Comparison of ENCODE assay signal across 15 mouse cellular contexts in the genomic region with DNA sequence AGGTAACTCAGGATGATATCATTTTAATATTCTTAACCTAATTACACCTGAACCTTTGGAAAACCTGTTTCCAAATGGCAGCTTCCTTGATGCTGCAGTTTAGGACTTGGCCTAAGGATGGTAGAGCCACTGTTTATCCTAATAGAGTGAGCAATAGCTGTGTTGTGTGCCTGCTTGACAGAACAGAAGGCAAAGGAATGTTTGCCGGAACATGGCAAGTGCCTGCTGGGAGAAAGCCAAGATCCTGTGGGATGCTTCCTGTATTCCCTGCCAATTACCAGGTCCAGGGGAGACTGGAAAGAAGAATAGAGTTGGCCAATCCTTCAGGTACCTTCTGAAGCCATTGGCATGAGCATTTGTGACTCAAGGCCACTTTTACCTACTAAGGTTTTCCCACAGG.
DNase-seq lines count a peak whose midpoint lies in the region; ATAC-seq and TF ChIP-seq lines count a peak whose summit lies in the region.
"Had no signal": no experiment of that assay in that cellular context is flagged by ENCODE, and none has a peak within 500 bp of the region (broad histone marks: within the 10 kb centered on the region; RNA-seq: fewer than 3 reads in every experiment).

No protein-coding gene starts in this region.

- 0 out of 2 replicates have a peak, but pooled peaks have one; percentile 21 for ATAC-seq in hindbrain, postnatal 0 days
- ATAC-seq in hindbrain, embryonic 12.5 days (ENCODE audit: low FRiP score), result no peak
- ATAC-seq in intestine, postnatal 0 days, result no peak

- no peak overlapping the region for H3K4me2 ChIP-seq in hindbrain, postnatal 0 days (ENCODE audit: low read depth, low read length)
- H3K4me2 ChIP-seq in hindbrain, embryonic 12.5 days (replicated peaks), result no peak overlapping the region
- no peak overlapping the region for H3K4me2 ChIP-seq in intestine, postnatal 0 days (replicated peaks; ENCODE audit: low read depth)
- H3K4me2 ChIP-seq: embryonic facial prominence, embryonic 15.5 days; hindbrain, embryonic 15.5 days had no signal

- no peaks in the 10 kb centered on the region for H3K27me3 ChIP-seq in hindbrain, postnatal 0 days (ENCODE audit: insufficient read depth, low read length)
- H3K27me3 ChIP-seq in hindbrain, embryonic 12.5 days, result no peaks in the 10 kb centered on the region
- no peaks in the 10 kb centered on the region for H3K27me3 ChIP-seq in intestine, postnatal 0 days (replicated peaks; ENCODE audit: control insufficient read depth, insufficient read depth, low read length)
- H3K27me3 ChIP-seq: embryonic facial prominence, embryonic 15.5 days; hindbrain, embryonic 15.5 days had no signal

- no peak for TF ChIP-seq CTCF in hindbrain, postnatal 0 days (IDR thresholded peaks at IDR 0.05; ENCODE audit: low read depth)
- no peak for TF ChIP-seq CTCF in intestine, postnatal 0 days (IDR thresholded peaks at IDR 0.05; ENCODE audit: low read depth)

- H3K9ac ChIP-seq in hindbrain, postnatal 0 days (replicated peaks; ENCODE audit: low read length), result no peak overlapping the region
- H3K9ac ChIP-seq in hindbrain, embryonic 12.5 days, result no peak overlapping the region
- H3K9ac ChIP-seq in intestine, postnatal 0 days (ENCODE audit: low read depth, low read length), result no peak overlapping the region
- H3K9ac ChIP-seq: embryonic facial prominence, embryonic 15.5 days; hindbrain, embryonic 15.5 days; liver, embryonic 14.5 days had no signal

- DNase-seq in hindbrain, postnatal 0 days (ENCODE audit: low spot score), result peak; percentile 37
- DNase-seq in Muller cell, postnatal 12 days (ENCODE audit: inconsistent ontology term), result peak; percentile 64
- DNase-seq in cerebellum, adult 11-12 months, result peak; percentile 86
- peak; percentile 66 for DNase-seq in gonadal fat pad, adult 2 months (ENCODE audit: low read depth)
- no peak for DNase-seq in spleen, adult 12 weeks (ENCODE audit: low spot score)
- DNase-seq in ovary, postnatal 14 days (ENCODE audit: low spot score), result no peak
- DNase-seq: adrenal gland, postnatal 36 days had no signal

- H3K27ac ChIP-seq in hindbrain, postnatal 0 days, result no peak overlapping the region
- H3K27ac ChIP-seq in hindbrain, embryonic 12.5 days, result no peak overlapping the region
- H3K27ac ChIP-seq in intestine, postnatal 0 days (ENCODE audit: low read depth, low read length), result no peak overlapping the region
- H3K27ac ChIP-seq: embryonic facial prominence, embryonic 15.5 days; hindbrain, embryonic 15.5 days; limb, embryonic 10.5 days; liver, embryonic 14.5 days had no signal

- H3K9me3 ChIP-seq in hindbrain, postnatal 0 days (ENCODE audit: low read length), result no peaks in the 10 kb centered on the region
- no peaks in the 10 kb centered on the region for H3K9me3 ChIP-seq in hindbrain, embryonic 12.5 days (replicated peaks)
- H3K9me3 ChIP-seq in intestine, postnatal 0 days (ENCODE audit: control insufficient read depth), result no peaks in the 10 kb centered on the region
- H3K9me3 ChIP-seq: embryonic facial prominence, embryonic 15.5 days; G1E; hindbrain, embryonic 15.5 days; limb, embryonic 10.5 days; megakaryocyte, embryonic 14.5 days had no signal

- H3K4me3 ChIP-seq in hindbrain, postnatal 0 days (ENCODE audit: low read length), result no peak overlapping the region
- no peak overlapping the region for H3K4me3 ChIP-seq in hindbrain, embryonic 12.5 days
- H3K4me3 ChIP-seq in intestine, postnatal 0 days (ENCODE audit: low read depth, low read length), result no peak overlapping the region
- H3K4me3 ChIP-seq: embryonic facial prominence, embryonic 15.5 days; hindbrain, embryonic 15.5 days; limb, embryonic 10.5 days; megakaryocyte, embryonic 14.5 days had no signal

- H3K36me3 ChIP-seq in hindbrain, postnatal 0 days (ENCODE audit: insufficient read depth, low read length), result no peaks in the 10 kb centered on the region
- no peaks in the 10 kb centered on the region for H3K36me3 ChIP-seq in hindbrain, embryonic 12.5 days
- H3K36me3 ChIP-seq in intestine, postnatal 0 days (ENCODE audit: control insufficient read depth, insufficient read depth), result no peaks in the 10 kb centered on the region
- H3K36me3 ChIP-seq: embryonic facial prominence, embryonic 15.5 days; G1E; hindbrain, embryonic 15.5 days; limb, embryonic 10.5 days had no signal

- 48% methylated on average over 1 of the region's 1 CpGs for WGBS in hindbrain, postnatal 0 days
- WGBS in hindbrain, embryonic 12.5 days, result 74% methylated on average over 1 of the region's 1 CpGs
- 71% methylated on average over 1 of the region's 1 CpGs for WGBS in intestine, postnatal 0 days

- H3K4me1 ChIP-seq in hindbrain, postnatal 0 days (ENCODE audit: insufficient read depth, low read length), result no peaks in the 10 kb centered on the region
- H3K4me1 ChIP-seq in hindbrain, embryonic 12.5 days, result no peaks in the 10 kb centered on the region
- no peaks in the 10 kb centered on the region for H3K4me1 ChIP-seq in intestine, postnatal 0 days (replicated peaks; ENCODE audit: control insufficient read depth, insufficient read depth, low read length)
- H3K4me1 ChIP-seq: embryonic facial prominence, embryonic 15.5 days; limb, embryonic 10.5 days had no signal

Comparison
In these comparisons a context has a peak if more than half of its experiments do, and no peak if none do; other contexts are left out.
1. DNase-seq: peak in hindbrain, postnatal 0 days (single experiment), Muller cell, postnatal 12 days (single experiment), cerebellum, adult 11-12 months (single experiment) and gonadal fat pad, adult 2 months (single experiment); none in spleen, adult 12 weeks (single experiment) and ovary, postnatal 14 days (single experiment).